Mouse (Mus musculus) Patski (cell line): ENCODE data around the gene Ggct. TPM values are rescaled to one million over a fixed set of nuclear protein-coding genes. Genes with fewer than 3 reads are reported as not detected.
A peak's percentile ranks its signal among the peaks of the same experiment; 100 is the strongest.

Experiments
- ATAC-seq: fragments of 100-300 bp; one replicate; pipeline ENCODE4 v1.8.0; 2021
- CTCF ChIA-PET: fragments of 350-600 bp; sonication (Branson Sonifier 250); formaldehyde crosslinking; loops from one replicate; lab custom pipeline; 2022; ENCODE audit warnings: inconsistent platforms; lab: Charles Lee
- POLR2A ChIA-PET: fragments of 350-600 bp; sonication (Branson Sonifier 250); formaldehyde crosslinking; loops from one replicate; lab custom pipeline; 2022; ENCODE audit warnings: antibody characterized with exemption, inconsistent platforms; lab: Charles Lee
- DNase-seq: peaks from one replicate; pipeline ENCODE4 v3.0.0-alpha.2; 2011; ENCODE audit warnings: low read depth, low spot score
- H3K27me3 ChIP-seq: fragments of 371-371 bp; one replicate; pipeline ENCODE4 v1.5.1; 2021
- CTCF ChIP-seq: fragments of 100-300 bp; IDR thresholded peaks from one replicate; pipeline ENCODE4 v1.5.1; 2021
- in situ Hi-C: fragments of 300-500 bp; cut with MboI; formaldehyde crosslinking; loops from 3 replicates; pipeline ENCODE4 v1.11.1; 2018; ENCODE audit warnings: low pct_unique_long_range_greater_than_20kb, mixed read lengths
- polyA plus RNA-seq: library from polyadenylated mRNA; unstranded; gene quantifications from one replicate; pipeline ENCODE4 v1.2.3, GENCODE M21; 2021

Ggct gene
- polyA plus RNA-seq, 1 experiment from 2014 or later, result 14.2 TPM

GRCm38 (mm10) chr6:55016710-55017583 lies 24.2 kb upstream of the Ggct start:
- ATAC-seq (peak; percentile 75), DNase-seq (no peak)
- in situ Hi-C loops, result loop anchor here (5.0 kb wide), 1 partner anchor 150 kb away; no protein-coding TSS in a partner anchor
- TF ChIP-seq CTCF, result peak; percentile 96
- CTCF ChIA-PET, result interaction anchor here (0.6 to 4.7 kb wide), 37 partner anchors 12 to 314 kb away, joined by 3 to 30 read pairs (median 4); partner anchors contain the start of genes Gars, Ggct and Inmt
- no peaks in the 10 kb centered on the region for H3K27me3 ChIP-seq
- POLR2A ChIA-PET, result interaction anchor here (0.5 to 1.3 kb wide), 4 partner anchors 12 to 150 kb away, joined by 3 to 5 read pairs (median 4); no protein-coding TSS in a partner anchor

- in situ Hi-C loops, result loop anchor here (5.0 kb wide), 1 partner anchor 151 kb away; no protein-coding TSS in a partner anchor
- DNase-seq, result no peak
- ChIA-PET CTCF (interaction anchor here (0.6 to 4.7 kb wide), 35 partner anchors 12 to 313 kb away, joined by 3 to 30 read pairs (median 4); partner anchors contain the start of genes Gars and Ggct), POLR2A (interaction anchor here (0.5 to 0.7 kb wide), 4 partner anchors 12 to 79 kb away, joined by 3 to 5 read pairs (median 4); no protein-coding TSS in a partner anchor)
- peak; percentile 75 for TF ChIP-seq CTCF
- ATAC-seq, result peak; percentile 51
- no peaks in the 10 kb centered on the region for H3K27me3 ChIP-seq
Observed at GRCm38 (mm10) chr6:55016236-55016635, 23.5 kb upstream of the Ggct start.

- in situ Hi-C loops, result no loop called here
- no peak for TF ChIP-seq CTCF
- POLR2A ChIA-PET, result no interaction called here
- no peak for DNase-seq
- no peaks in the 10 kb centered on the region for H3K27me3 ChIP-seq
- CTCF ChIA-PET, result interaction anchor here (1.2 to 3.6 kb wide), 2 partner anchors 97 to 205 kb away, joined by 4 to 19 read pairs; no protein-coding TSS in a partner anchor
- no peak for ATAC-seq
Observed at GRCm38 (mm10) chr6:55014184-55014583, 21.4 kb upstream of the Ggct start.

- in situ Hi-C loops, result no loop called here
- ChIA-PET CTCF (no interaction called here), POLR2A (no interaction called here)
- ATAC-seq, result no peak
- H3K27me3 ChIP-seq, result no peaks in the 10 kb centered on the region
- TF ChIP-seq CTCF, result no peak
- no peak for DNase-seq
Observed at GRCm38 (mm10) chr6:55012516-55012915, 19.8 kb upstream of the Ggct start.

- no peak for TF ChIP-seq CTCF
- ChIA-PET CTCF (interaction anchor here (0.8 to 1.6 kb wide), 2 partner anchors 18 to 36 kb away, joined by 4 read pairs; partner anchors contain the start of gene Ggct), POLR2A (no interaction called here)
- ATAC-seq, result no peak
- no peak for DNase-seq
- in situ Hi-C loops, result no loop called here
- no peaks in the 10 kb centered on the region for H3K27me3 ChIP-seq
Observed at GRCm38 (mm10) chr6:55010330-55011091, 17.8 kb upstream of the Ggct start.

- CTCF ChIA-PET, result interaction anchor here (1.6 kb wide), 1 partner anchor 17 kb away, joined by 4 read pairs; the partner anchor contains the start of gene Ggct
- ATAC-seq (no peak), DNase-seq (no peak)
- POLR2A ChIA-PET, result no interaction called here
- in situ Hi-C loops, result no loop called here
- H3K27me3 ChIP-seq, result no peaks in the 10 kb centered on the region
- TF ChIP-seq CTCF, result no peak
Observed at GRCm38 (mm10) chr6:55009391-55010230, 16.9 kb upstream of the Ggct start.

GRCm38 (mm10) chr6:55008401-55008800 lies 15.7 kb upstream of the Ggct start:
- no peak for TF ChIP-seq CTCF
- in situ Hi-C loops, result no loop called here
- ATAC-seq (no peak), DNase-seq (no peak)
- ChIA-PET CTCF (no interaction called here), POLR2A (no interaction called here)
- H3K27me3 ChIP-seq, result no peaks in the 10 kb centered on the region

- ChIA-PET CTCF (interaction anchor here (2.8 kb wide), 1 partner anchor 13 kb away, joined by 17 read pairs; no protein-coding TSS in a partner anchor), POLR2A (no interaction called here)
- in situ Hi-C loops, result no loop called here
- TF ChIP-seq CTCF, result no peak
- DNase-seq (no peak), ATAC-seq (no peak)
- H3K27me3 ChIP-seq, result no peaks in the 10 kb centered on the region
Observed at GRCm38 (mm10) chr6:55003559-55003958, 10.8 kb upstream of the Ggct start.

- ChIA-PET CTCF (no interaction called here), POLR2A (no interaction called here)
- ATAC-seq, result no peak
- H3K27me3 ChIP-seq, result no peaks in the 10 kb centered on the region
- no peak for DNase-seq
- in situ Hi-C loops, result no loop called here
- no peak for TF ChIP-seq CTCF
Observed at GRCm38 (mm10) chr6:55002438-55002837, 9.7 kb upstream of the Ggct start.

GRCm38 (mm10) chr6:55001320-55001719 lies 8.6 kb upstream of the Ggct start:
- DNase-seq, result no peak
- ATAC-seq, result no peak
- H3K27me3 ChIP-seq, result no peaks in the 10 kb centered on the region
- TF ChIP-seq CTCF, result no peak
- POLR2A ChIA-PET, result no interaction called here
- CTCF ChIA-PET, result interaction anchor here (1.4 kb wide), 1 partner anchor 207 kb away, joined by 3 read pairs; no protein-coding TSS in a partner anchor
- in situ Hi-C loops, result no loop called here
